Mouse (Mus musculus) bone marrow macrophage, adult 2 months (primary cell): Measurements from ENCODE around the gene Racgap1.

Experiments
- CTCF ChIP-seq: IDR thresholded peaks from 2 replicates; pipeline ENCODE4 v1.5.1; 2012; ENCODE audit warnings: low read depth, mild to moderate bottlenecking, low read length, moderate library complexity
- POLR2A ChIP-seq: IDR thresholded peaks from 2 replicates; pipeline ENCODE4 v1.6.1; 2012; ENCODE audit warnings: mild to moderate bottlenecking, low read depth, low read length, borderline replicate concordance

GRCm38 (mm10) chr15:99590429-99591084 is 60.9 kb downstream of the Racgap1 start, which contains the start of gene Aqp5:
- TF ChIP-seq CTCF (no peak), POLR2A (no peak)
